Mouse (Mus musculus) kidney, postnatal 25 days (tissue): Measurements from ENCODE around the gene Tomm40l.
"Not testable (repeated sequence)": the region's sequence is repeated elsewhere in the genome, so short reads cannot be mapped to it uniquely, and the experiment has no call there.

ENCODE experiments used
- DNase-seq, 2 experiments: peaks; one replicate each; pipeline ENCODE4 v3.0.0; 2021; ENCODE audit warnings: mixed read lengths in 2 of 2

The Tomm40l gene

GRCm38 (mm10) chr1:171249913-171250600 lies 27.7 kb upstream of the Tomm40l start, which contains the start of gene Adamts4:
Gene Adamts4 (plus strand): TSS chr1:171250421.
- DNase-seq, result peak; percentile 61 to 63

DNA sequence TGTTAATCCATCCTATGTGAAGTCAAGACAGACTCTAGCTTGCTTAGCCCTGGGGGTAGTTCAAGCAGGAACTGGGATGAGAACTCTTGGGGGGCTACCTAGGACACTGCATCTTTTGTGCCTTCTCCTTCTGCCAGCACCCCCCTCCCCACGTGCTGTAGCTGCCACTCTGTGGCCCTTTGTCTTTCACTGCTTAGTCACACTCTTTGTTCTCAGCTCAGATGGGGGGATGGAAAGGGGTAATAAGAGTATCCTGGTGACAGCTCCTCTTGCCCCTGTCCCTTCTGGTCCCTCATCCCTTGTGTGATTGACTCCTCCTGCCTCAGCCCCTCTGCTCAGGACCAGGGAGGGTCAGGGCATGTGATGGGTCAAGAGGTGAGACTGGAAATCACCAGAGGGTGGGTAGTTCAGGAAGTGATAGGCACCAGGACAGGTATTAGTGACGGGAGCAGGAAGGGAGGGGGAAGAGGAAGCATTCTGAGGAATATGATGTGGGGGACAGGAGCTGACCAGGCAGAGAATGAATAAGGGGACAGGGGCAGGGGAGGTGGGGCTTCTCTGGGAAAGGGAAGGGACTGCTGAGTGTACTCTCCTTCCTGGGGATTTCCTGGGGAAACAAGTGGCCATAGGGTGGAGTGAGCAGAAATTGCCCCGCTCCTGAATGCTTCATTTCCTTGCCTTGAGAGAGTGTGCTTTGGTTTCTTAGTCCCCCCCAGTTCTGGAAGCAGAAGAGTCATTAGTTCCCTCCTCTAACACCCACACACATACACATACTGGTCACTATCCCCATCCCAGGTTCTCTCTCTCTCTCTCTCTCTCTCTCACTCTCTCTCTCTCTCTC lies 26.3 kb upstream of the Tomm40l start:
- DNase-seq, result peak in 1 of 2 experiments; percentile 18

GRCm38 (mm10) chr1:171247916-171248315 lies 25.6 kb upstream of the Tomm40l start:
- peak in 1 of 2 experiments; percentile 30 for DNase-seq

DNA sequence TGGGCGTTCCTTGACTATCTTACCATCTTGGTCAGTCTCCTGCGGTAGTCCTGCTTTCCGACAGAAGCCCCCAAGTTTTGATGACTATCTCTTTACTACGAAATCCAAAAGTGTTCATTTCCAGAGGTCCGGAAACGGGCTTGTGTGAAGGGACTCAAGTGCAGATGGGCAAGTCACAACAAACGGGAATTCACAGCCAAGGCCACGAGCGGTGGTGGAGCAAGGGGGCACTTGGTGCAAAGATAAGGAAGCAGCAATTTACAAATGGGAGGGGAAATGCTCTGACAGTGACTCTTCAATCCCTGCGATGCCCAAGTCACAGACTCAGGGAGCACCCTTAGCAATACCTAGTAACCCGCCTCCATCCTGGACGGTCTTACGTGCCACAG lies 25.1 kb upstream of the Tomm40l start:
- no peak for DNase-seq

DNA sequence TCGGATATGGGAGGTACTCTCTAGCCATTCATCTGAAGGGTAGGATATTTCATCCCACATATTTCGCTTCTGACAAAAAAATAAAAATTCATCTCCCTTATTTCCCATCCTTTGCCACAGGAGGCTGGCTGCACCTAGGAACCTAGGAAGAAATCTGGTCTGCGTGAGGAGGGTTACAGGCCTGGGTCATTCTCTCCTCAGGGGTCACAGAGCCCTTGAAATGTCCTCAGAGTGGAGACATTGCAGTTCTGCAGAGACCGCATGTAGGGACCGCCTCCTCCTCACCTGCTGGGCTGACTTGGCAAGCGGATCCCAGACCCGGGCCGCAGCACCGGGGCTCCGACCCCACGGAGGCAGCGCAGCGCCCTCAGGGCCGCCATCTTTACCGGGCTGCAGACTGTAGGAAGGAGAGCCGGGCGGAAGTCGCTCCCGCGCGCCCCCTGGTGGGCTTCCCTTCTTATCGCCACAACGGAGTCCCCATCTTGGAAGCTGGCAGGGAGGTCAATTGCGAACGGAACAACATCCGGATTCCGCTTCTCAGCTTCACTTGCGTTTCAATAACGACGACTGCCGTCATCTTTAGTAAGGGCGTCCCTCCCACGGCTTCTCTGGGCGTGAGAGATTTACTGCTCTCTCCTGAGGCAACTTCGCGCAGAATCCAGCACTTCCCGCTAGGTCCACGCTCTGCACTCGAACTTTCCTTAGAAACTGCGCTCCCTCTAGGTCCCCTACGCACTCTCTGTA lies 24.6 kb upstream of the Tomm40l start:
- DNase-seq, result peak; percentile 96 to 98

GRCm38 (mm10) chr1:171245353-171245752 lies 23.0 kb upstream of the Tomm40l start:
- DNase-seq, result no peak

GRCm38 (mm10) chr1:171241952-171242351 lies 19.6 kb upstream of the Tomm40l start:
- not testable (repeated sequence) for DNase-seq

GRCm38 (mm10) chr1:171240911-171241310 lies 18.6 kb upstream of the Tomm40l start:
- DNase-seq, result no peak

GRCm38 (mm10) chr1:171239992-171240744 lies 17.9 kb upstream of the Tomm40l start:
- peak; percentile 61 to 80 for DNase-seq

GRCm38 (mm10) chr1:171238463-171238862 lies 16.1 kb upstream of the Tomm40l start:
- DNase-seq, result peak; percentile 75 to 80

- DNase-seq, result peak in 1 of 2 experiments; percentile 33
Measured at GRCm38 (mm10) chr1:171237438-171237837, 15.1 kb upstream of the Tomm40l start.

DNA sequence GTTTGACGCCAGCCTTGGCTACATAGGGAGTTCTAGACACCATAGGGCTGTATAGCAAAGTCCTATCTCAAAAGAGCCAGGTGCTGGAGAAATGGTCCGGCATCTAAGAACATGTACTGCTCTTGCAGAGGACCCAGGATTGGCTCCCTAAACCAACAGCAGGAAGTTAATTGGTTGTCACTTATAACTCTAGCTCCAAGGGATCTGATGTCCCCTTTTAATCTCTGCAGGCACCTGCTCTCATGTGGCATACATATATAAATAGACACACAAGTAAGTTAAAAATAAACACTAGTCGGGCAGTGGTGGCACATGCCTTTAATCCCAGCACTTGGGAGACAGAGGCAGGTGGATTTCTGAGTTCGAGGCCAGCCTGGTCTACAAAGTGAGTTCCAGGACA lies 13.5 kb upstream of the Tomm40l start:
- no peak for DNase-seq

GRCm38 (mm10) chr1:171234538-171234937 lies 12.2 kb upstream of the Tomm40l start:
- DNase-seq, result no peak

DNA sequence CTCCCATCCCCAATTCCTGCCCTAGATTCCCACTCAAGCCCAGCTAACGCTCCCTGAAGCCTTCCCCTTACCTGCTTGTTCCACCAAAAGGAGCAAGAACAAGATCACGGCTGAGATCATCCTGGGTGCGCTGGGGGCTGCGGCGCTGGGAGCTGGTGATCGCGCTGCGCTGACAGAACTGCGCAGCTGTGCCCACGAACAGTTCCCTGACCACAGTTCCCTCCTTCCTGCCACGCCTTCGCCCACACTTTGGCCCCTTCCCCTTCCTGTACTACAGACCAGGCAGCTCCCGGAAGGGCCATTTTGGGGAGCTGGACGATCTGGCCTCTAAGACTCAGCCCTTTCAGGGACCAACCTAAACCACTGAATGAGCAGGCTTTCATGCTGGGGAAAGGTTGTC lies 11.8 kb upstream of the Tomm40l start, which contains the start of gene Fcer1g:
Fcer1g (minus strand) TSS at position 240 of the 400 bp plus-strand sequence.
- no peak for DNase-seq

DNA sequence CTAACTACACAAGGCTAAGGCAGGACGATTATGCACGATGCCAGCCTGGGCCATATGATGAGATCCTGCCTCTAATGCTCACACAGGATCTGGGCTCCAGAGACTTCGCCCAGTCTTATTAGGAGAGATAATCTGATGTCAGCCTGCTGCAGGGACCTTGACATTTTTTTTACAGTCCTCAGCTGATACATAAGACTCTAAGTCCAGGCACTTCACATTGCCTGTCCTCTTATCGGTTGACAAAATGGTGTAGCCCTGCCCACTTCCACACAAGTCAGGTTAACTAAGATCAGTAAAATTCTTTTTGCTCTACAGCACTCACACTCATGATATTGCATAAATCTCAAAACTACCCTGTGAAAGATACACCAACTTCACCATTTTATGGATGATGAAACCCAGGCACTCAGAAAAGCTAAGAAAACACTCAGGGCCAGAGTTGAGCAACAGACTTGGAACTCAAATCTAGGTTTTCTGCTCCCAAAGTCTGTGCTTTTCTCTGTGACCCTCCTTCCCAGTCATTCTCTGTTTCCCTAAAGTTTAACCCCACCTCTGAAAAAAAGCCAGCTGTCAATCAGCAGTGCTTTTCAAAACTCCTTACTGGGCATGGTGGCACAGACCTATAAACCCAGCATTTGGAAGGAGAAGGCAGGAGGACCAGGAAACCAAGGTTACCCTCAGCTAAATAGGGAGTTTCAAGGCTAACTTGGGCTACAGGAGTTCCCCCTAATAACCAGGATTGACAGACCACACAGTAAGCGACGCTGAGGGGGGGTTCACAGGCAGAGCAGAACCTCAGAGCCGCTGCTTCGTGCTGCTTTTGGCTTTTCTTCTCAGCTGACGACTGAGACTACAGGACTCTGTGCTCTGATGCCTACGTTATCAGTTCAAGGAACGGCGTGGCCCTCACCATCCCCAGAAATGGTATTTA lies 10.8 kb upstream of the Tomm40l start:
- no peak for DNase-seq

DNA sequence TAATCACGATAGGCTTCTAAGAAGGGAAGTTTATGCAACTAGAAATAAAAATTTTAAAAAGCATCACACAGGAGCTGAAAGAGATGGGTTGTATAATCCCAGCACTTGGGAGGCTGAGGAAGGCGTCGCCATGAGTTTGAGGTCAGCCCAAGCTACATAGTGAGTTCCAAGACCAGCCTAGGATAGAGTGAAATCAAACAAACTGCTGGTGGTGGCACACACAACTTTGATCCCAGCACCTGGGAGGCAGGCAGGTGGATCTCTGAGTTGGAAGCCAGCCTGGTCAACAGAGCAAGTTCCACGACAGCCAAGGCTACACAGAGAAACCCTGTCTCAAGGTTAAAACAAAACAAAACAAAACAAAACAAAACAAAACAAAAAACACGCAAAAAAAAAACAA lies 10.0 kb upstream of the Tomm40l start:
- DNase-seq, result no peak

DNA sequence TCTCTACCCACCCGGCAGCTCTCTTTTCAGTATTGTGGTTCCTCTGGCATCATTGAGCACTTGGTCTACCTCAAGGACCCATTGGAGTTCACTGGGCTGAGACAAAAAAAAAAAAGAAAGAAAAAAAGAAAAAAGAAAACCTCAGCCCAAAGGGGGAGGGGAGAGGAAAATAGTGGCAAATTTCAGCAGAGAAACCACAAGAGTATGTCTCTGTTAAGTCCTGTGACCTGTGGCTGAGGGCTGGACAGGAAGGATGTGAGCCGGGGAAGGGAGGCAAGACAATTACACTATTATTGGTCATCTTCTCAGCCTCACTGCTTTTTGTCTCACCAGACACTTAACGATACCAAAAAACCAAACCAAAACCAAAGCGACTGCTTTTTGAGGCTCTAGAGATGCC lies 9.5 kb upstream of the Tomm40l start:
- DNase-seq, result no peak

- no peak for DNase-seq
Measured at GRCm38 (mm10) chr1:171230215-171230614, 7.9 kb upstream of the Tomm40l start.

GRCm38 (mm10) chr1:171229750-171230149 lies 7.4 kb upstream of the Tomm40l start:
- no peak for DNase-seq

- no peak for DNase-seq
Measured at GRCm38 (mm10) chr1:171227879-171228278, 5.6 kb upstream of the Tomm40l start.

DNA sequence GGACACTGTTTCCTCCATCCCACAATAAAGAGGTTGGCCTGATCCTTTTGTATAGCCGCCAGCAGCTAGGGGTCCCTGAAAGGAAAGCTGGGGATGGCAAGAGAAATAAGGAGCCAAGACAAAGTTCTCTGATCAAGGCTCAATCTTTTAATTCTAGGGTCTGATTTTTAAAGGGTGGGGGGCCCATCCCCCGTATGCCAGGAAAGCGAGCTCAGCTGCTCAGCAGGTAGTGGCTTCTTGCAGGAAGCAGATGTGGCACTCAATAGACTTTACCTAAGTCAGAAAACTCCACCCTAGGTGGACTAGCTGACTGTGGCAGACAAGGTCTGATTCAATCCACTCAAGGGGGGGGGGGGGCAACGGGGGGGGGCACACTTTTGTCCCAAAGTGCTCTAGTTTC lies 4.5 kb upstream of the Tomm40l start:
- peak in 1 of 2 experiments; percentile 21 for DNase-seq
